In the genomic region with DNA sequence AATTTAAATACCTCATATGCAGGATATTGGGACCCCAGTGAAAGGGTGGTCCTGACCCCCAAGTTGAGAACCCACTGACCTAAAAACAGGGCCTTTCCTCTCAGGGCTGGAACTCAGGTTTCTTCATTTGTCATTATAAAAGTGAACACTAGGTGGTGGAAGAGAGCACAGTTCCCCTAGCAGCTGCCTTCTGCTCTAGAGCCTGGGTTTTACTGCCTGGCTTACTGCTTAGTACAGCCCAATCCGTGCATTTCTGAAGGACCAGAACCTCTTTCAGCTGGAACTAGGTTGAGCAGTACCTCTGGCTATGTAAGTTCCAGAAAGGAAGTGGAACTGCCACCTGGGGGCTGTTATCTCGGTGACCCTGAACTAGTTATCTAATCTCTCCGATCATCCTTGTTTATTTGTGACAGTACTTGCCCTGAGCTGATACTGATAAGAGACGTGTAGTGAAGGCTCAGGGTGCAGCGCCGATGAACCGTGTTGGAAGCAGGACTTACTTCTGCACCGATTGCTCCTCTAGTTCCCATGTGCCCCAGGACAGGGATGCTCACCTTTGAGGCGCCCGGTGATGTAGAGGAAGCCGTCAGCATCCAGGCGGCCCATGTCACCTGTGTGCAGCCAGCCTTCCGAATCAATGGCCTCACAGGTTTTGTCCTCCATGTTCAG, we compare ENCODE assay signal across 8 mouse cellular contexts. TPM values are rescaled to one million over a fixed set of nuclear protein-coding genes. Genes with fewer than 3 reads are reported as not detected.
DNase-seq lines count a peak whose midpoint lies in the region; ATAC-seq and TF ChIP-seq lines count a peak whose summit lies in the region.

No protein-coding gene starts in this region.

- H3K9ac ChIP-seq in MEL (ENCODE audit: control insufficient read depth, low read depth, low read length, poor library complexity, severe bottlenecking) = no peak overlapping the region
- H3K9ac ChIP-seq in hindbrain, embryonic 16.5 days (ENCODE audit: low read depth, low read length) = no peak overlapping the region
- H3K9ac ChIP-seq in liver, embryonic 13.5 days = no peak overlapping the region
- H3K9ac ChIP-seq in neural tube, embryonic 12.5 days = no peak overlapping the region

- peak; percentile 43 for DNase-seq in layer of hippocampus, adult 11-12 months (ENCODE audit: low spot score)
- no peak for DNase-seq in layer of hippocampus, postnatal 25 days (ENCODE audit: extremely low spot score in 1 of 2, low spot score in 1 of 2)
- DNase-seq in MEL (ENCODE audit: low read depth, low spot score) = peak; percentile 68
- peak; percentile 33 to 39 for DNase-seq in cerebellum, postnatal 25 days
- peak; percentile 13 for DNase-seq in liver, embryonic 13.5 days
- no peak for DNase-seq in spleen, postnatal 14 days (ENCODE audit: low spot score in 2 of 2)

- no peak for TF ChIP-seq POLR2A in MEL (IDR thresholded peaks at IDR 0.05; ENCODE audit: control insufficient read depth in 1 of 2, insufficient read depth in 1 of 2, low read depth in 1 of 2, low read length in 2 of 2, poor library complexity in 1 of 2)

- peaks cover 0 to 3% of the 10 kb centered on the region in 2 experiments; a peak in 1 of 4 replicates for H3K36me3 ChIP-seq in MEL (ENCODE audit: control insufficient read depth in 1 of 2, insufficient read depth in 2 of 2, low read length in 2 of 2)
- no peaks in the 10 kb centered on the region for H3K36me3 ChIP-seq in hindbrain, embryonic 16.5 days (ENCODE audit: control insufficient read depth, insufficient read depth, low read length)
- H3K36me3 ChIP-seq in liver, embryonic 13.5 days = no peaks in the 10 kb centered on the region
- no peaks in the 10 kb centered on the region for H3K36me3 ChIP-seq in neural tube, embryonic 12.5 days

- H3K4me1 ChIP-seq in MEL (ENCODE audit: control insufficient read depth in 1 of 2, insufficient read depth in 2 of 2, low read length in 2 of 2) = peaks cover 0 to 4% of the 10 kb centered on the region in 2 experiments; a peak in 2 of 4 replicates
- H3K4me1 ChIP-seq in hindbrain, embryonic 16.5 days (ENCODE audit: control insufficient read depth, insufficient read depth, low read depth, low read length) = no peaks in the 10 kb centered on the region
- H3K4me1 ChIP-seq in liver, embryonic 13.5 days (replicated peaks) = peaks cover 7% of the 10 kb centered on the region
- H3K4me1 ChIP-seq in neural tube, embryonic 12.5 days = no peaks in the 10 kb centered on the region

- H3K27ac ChIP-seq in MEL (ENCODE audit: control insufficient read depth, low read depth, low read length) = no peak overlapping the region
- no peak overlapping the region for H3K27ac ChIP-seq in hindbrain, embryonic 16.5 days (ENCODE audit: low read depth, low read length)
- no peak overlapping the region for H3K27ac ChIP-seq in liver, embryonic 13.5 days
- no peak overlapping the region for H3K27ac ChIP-seq in neural tube, embryonic 12.5 days

- no peak overlapping the region for H3K4me3 ChIP-seq in MEL (ENCODE audit: control insufficient read depth in 1 of 2, insufficient read depth in 1 of 2, low read depth in 2 of 2, low read length in 2 of 2)
- H3K4me3 ChIP-seq in hindbrain, embryonic 16.5 days (ENCODE audit: low read length) = no peak overlapping the region
- H3K4me3 ChIP-seq in liver, embryonic 13.5 days (replicated peaks) = no peak overlapping the region
- H3K4me3 ChIP-seq in neural tube, embryonic 12.5 days = no peak overlapping the region

- TF ChIP-seq CTCF in MEL (IDR thresholded peaks at IDR 0.05 in 2 of 3, conservative IDR thresholded peaks at IDR 0.05 in 1 of 3; ENCODE audit: control insufficient read depth in 1 of 3, insufficient read depth in 1 of 3, low read depth in 2 of 3, low read length in 3 of 3, poor library complexity in 1 of 3, severe bottlenecking in 1 of 3) = peak; percentile 39 to 79 (median 64); a peak in 5 of 6 replicates

- WGBS in hindbrain, embryonic 16.5 days = 72% methylated on average over 13 of the region's 13 CpGs
- WGBS in liver, embryonic 13.5 days (ENCODE audit: insufficient replicate concordance) = 45% methylated on average over 13 of the region's 13 CpGs
- 77% methylated on average over 13 of the region's 13 CpGs for WGBS in neural tube, embryonic 12.5 days

- no peak overlapping the region for H3K4me2 ChIP-seq in hindbrain, embryonic 16.5 days (ENCODE audit: low read length)
- no peak overlapping the region for H3K4me2 ChIP-seq in liver, embryonic 13.5 days
- H3K4me2 ChIP-seq in neural tube, embryonic 12.5 days (replicated peaks) = no peak overlapping the region

- TF ChIP-seq RAD21 in MEL (IDR thresholded peaks at IDR 0.05; ENCODE audit: low read depth, low read length) = peak; percentile 66

- no peaks in the 10 kb centered on the region for H3K79me2 ChIP-seq in MEL (ENCODE audit: control insufficient read depth, insufficient read depth, low read length, poor library complexity)

- ATAC-seq in hindbrain, embryonic 16.5 days = peak; percentile 65; the same call in 1 of the 2 replicates
- ATAC-seq in liver, embryonic 13.5 days (ENCODE audit: low read depth) = peak; percentile 55
- peak; percentile 61; the same call in 1 of the 2 replicates for ATAC-seq in neural tube, embryonic 12.5 days (ENCODE audit: low FRiP score, low read depth)

- TF ChIP-seq EP300 in MEL (IDR thresholded peaks at IDR 0.05; ENCODE audit: low read depth in 1 of 2, low read length in 2 of 2) = 0 out of 4 replicates have a peak, but pooled peaks have one; percentile 19 to 29

- no peaks in the 10 kb centered on the region for H3K27me3 ChIP-seq in MEL (ENCODE audit: control insufficient read depth in 1 of 2, insufficient read depth in 2 of 2, low read length in 2 of 2)
- no peaks in the 10 kb centered on the region for H3K27me3 ChIP-seq in hindbrain, embryonic 16.5 days (replicated peaks; ENCODE audit: control insufficient read depth, insufficient read depth, low read length)
- H3K27me3 ChIP-seq in liver, embryonic 13.5 days = peaks cover 8% of the 10 kb centered on the region; the same call in 1 of the 2 replicates
- no peaks in the 10 kb centered on the region for H3K27me3 ChIP-seq in neural tube, embryonic 12.5 days (replicated peaks)

- no peaks in the 10 kb centered on the region for H3K9me3 ChIP-seq in MEL (replicated peaks; ENCODE audit: insufficient read depth, low read length)
- no peaks in the 10 kb centered on the region for H3K9me3 ChIP-seq in hindbrain, embryonic 16.5 days (ENCODE audit: control insufficient read depth, low read length)
- H3K9me3 ChIP-seq in liver, embryonic 13.5 days (replicated peaks) = no peaks in the 10 kb centered on the region
- H3K9me3 ChIP-seq in neural tube, embryonic 12.5 days = no peaks in the 10 kb centered on the region

TF ChIP-seq in MEL, 35 proteins besides CTCF, POLR2A, EP300 and RAD21 (continues in another document):
- TF ChIP-seq NRF1 (IDR thresholded peaks at IDR 0.05; ENCODE audit: insufficient read depth, low read depth, low read length, poor library complexity, severe bottlenecking) (no peak), KAT2A (conservative IDR thresholded peaks at IDR 0.05; ENCODE audit: low read depth, low read length) (no peak), ELF1 (IDR thresholded peaks at IDR 0.05; ENCODE audit: low read depth, low read length) (no peak), GATA1 (IDR thresholded peaks at IDR 0.05; ENCODE audit: low read depth, low read length) (peak; percentile 83), GABPA (IDR thresholded peaks at IDR 0.05; ENCODE audit: low read depth, low read length) (no peak), MAFK (IDR thresholded peaks at IDR 0.05; ENCODE audit: borderline replicate concordance, low read depth, low read length) (no peak), MYC (IDR thresholded peaks at IDR 0.05; ENCODE audit: low read depth, low read length) (no peak), TCF12 (IDR thresholded peaks at IDR 0.05; ENCODE audit: low read depth, low read length) (peak; percentile 36; the same call in 1 of the 2 replicates), ZC3H11A (IDR thresholded peaks at IDR 0.05; ENCODE audit: low read depth, low read length) (peak; percentile 54), ETS1 (IDR thresholded peaks at IDR 0.05; ENCODE audit: low read depth, low read length) (no peak), POLR2AphosphoS2 (IDR thresholded peaks at IDR 0.05; ENCODE audit: low read length) (no peak), MAX (IDR thresholded peaks at IDR 0.05; ENCODE audit: low read length) (no peak), NELFE (IDR thresholded peaks at IDR 0.05; ENCODE audit: low read depth, low read length) (no peak), POLR2AphosphoS5 (IDR thresholded peaks at IDR 0.05; ENCODE audit: borderline replicate concordance, low read depth, low read length) (no peak), TAL1 (IDR thresholded peaks at IDR 0.05; ENCODE audit: low read length) (no peak)

RNA-seq across cellular contexts. Expression of gene Idh3a, which starts 28.2 kb away (rescaled TPM):
- 100 to 1,000 TPM; 176 to 189 TPM for total RNA-seq in layer of hippocampus, postnatal 25 days (2021)
- total RNA-seq in MEL (2012; rRNA removed) = 160 and 170 TPM in 2 replicates
- 100 to 1,000 TPM; 205 to 282 TPM for polyA plus RNA-seq in MEL (2012; ENCODE audit: insufficient read depth in 1 of 2, insufficient read length in 2 of 2, low read depth in 1 of 2, low replicate concordance in 2 of 2, missing spikeins in 1 of 2)
- 164 and 191 TPM in 2 replicates for polyA plus RNA-seq in hindbrain, embryonic 16.5 days (2015; fragmentation: Nextera tagmentation; extraction: Ambion mirVana)
- 121 and 143 TPM in 2 replicates for polyA plus RNA-seq in liver, embryonic 13.5 days (2015; fragmentation: Nextera tagmentation; extraction: Ambion mirVana)
- 104 and 111 TPM in 2 replicates for polyA plus RNA-seq in neural tube, embryonic 12.5 days (2016; fragmentation: Nextera tagmentation; extraction: Ambion mirVana)

RNA-seq across cellular contexts. Expression of gene Acsbg1, which starts 47.4 kb away (rescaled TPM):
- total RNA-seq in layer of hippocampus, postnatal 25 days (2021) = 100 to 1,000 TPM; 111 to 117 TPM
- 8.3 and 11.9 TPM in 2 replicates for total RNA-seq in MEL (2012; rRNA removed)
- 1 to 10 TPM in 1 of 2 experiments, not detected in 1; 8.8 TPM for polyA plus RNA-seq in MEL (2012; ENCODE audit: insufficient read depth in 1 of 2, insufficient read length in 2 of 2, low read depth in 1 of 2, low replicate concordance in 2 of 2, missing spikeins in 1 of 2)
- 48.7 and 59.8 TPM in 2 replicates for polyA plus RNA-seq in hindbrain, embryonic 16.5 days (2015; fragmentation: Nextera tagmentation; extraction: Ambion mirVana)
- polyA plus RNA-seq in liver, embryonic 13.5 days (2015; fragmentation: Nextera tagmentation; extraction: Ambion mirVana) = 0.05 and 0.15 TPM in 2 replicates
- 9.4 and 10.1 TPM in 2 replicates for polyA plus RNA-seq in neural tube, embryonic 12.5 days (2016; fragmentation: Nextera tagmentation; extraction: Ambion mirVana)

RNA-seq across cellular contexts. Expression of gene Cib2, which starts 54.3 kb away (rescaled TPM):
- 10 to 100 TPM; 17.0 to 22.1 TPM for total RNA-seq in layer of hippocampus, postnatal 25 days (2021)
- total RNA-seq in MEL (2012; rRNA removed) = 5.0 and 7.3 TPM in 2 replicates
- polyA plus RNA-seq in MEL (2012; ENCODE audit: insufficient read depth in 1 of 2, insufficient read length in 2 of 2, low read depth in 1 of 2, low replicate concordance in 2 of 2, missing spikeins in 1 of 2) = 1 to 10 TPM in 1 of 2 experiments, not detected in 1; 9.0 TPM
- 61.7 and 78.6 TPM in 2 replicates for polyA plus RNA-seq in hindbrain, embryonic 16.5 days (2015; fragmentation: Nextera tagmentation; extraction: Ambion mirVana)
- polyA plus RNA-seq in liver, embryonic 13.5 days (2015; fragmentation: Nextera tagmentation; extraction: Ambion mirVana) = 1.8 and 2.4 TPM in 2 replicates
- polyA plus RNA-seq in neural tube, embryonic 12.5 days (2016; fragmentation: Nextera tagmentation; extraction: Ambion mirVana) = 28.3 and 28.4 TPM in 2 replicates

Comparison
In these comparisons a context has a peak if more than half of its experiments do, and no peak if none do; other contexts are left out.
1. DNase-seq: peak in layer of hippocampus, adult 11-12 months (single experiment), MEL (single experiment), cerebellum, postnatal 25 days (2 of 2) and liver, embryonic 13.5 days (single experiment); none in layer of hippocampus, postnatal 25 days (0 of 2) and spleen, postnatal 14 days (0 of 2).
2. Peak in every context shown above with its lines, with median percentiles within 50 percentile points of each other: ATAC-seq.